Mouse (Mus musculus) hindbrain, embryonic 10.5 days (tissue): ENCODE results near the gene Mogat2. TPM values are rescaled to one million over a fixed set of nuclear protein-coding genes. Genes with fewer than 3 reads are reported as not detected.

ENCODE experiments used
- DNase-seq: peaks from one replicate; pipeline ENCODE4 v3.0.0-alpha.2; 2017; ENCODE audit warnings: low spot score
- H3K27ac ChIP-seq: fragments of 300-500 bp; sonication (generic); 2 replicates; pipeline ENCODE4 v1.5.1; 2016; ENCODE audit warnings: mild to moderate bottlenecking, moderate library complexity
- H3K27me3 ChIP-seq: fragments of 300-500 bp; sonication (generic); 2 replicates; pipeline ENCODE4 v1.6.1; 2016; ENCODE audit warnings: mild to moderate bottlenecking; ENCODE audit not compliant: poor library complexity, insufficient read depth, severe bottlenecking
- H3K36me3 ChIP-seq: fragments of 300-500 bp; sonication (generic); 2 replicates; pipeline ENCODE4 v1.6.1; 2016; ENCODE audit warnings: mild to moderate bottlenecking, moderate library complexity
- H3K4me1 ChIP-seq: fragments of 300-500 bp; sonication (generic); replicated peaks from 2 replicates; pipeline ENCODE4 v1.6.1; 2016; ENCODE audit warnings: mild to moderate bottlenecking
- H3K4me3 ChIP-seq: fragments of 300-500 bp; sonication (generic); 2 replicates; pipeline ENCODE4 v1.5.1; 2016; ENCODE audit warnings: mild to moderate bottlenecking, moderate library complexity
- H3K9me3 ChIP-seq: fragments of 300-500 bp; sonication (generic); 2 replicates; pipeline ENCODE4 v1.6.1; 2016; ENCODE audit warnings: mild to moderate bottlenecking, moderate library complexity
- whole genome bisulfite sequencing: fragments of 180-500 bp; shearing (Covaris S2); methylation state at CpG from one replicate; pipeline ENCODE4 v1.1.7; 2016; 5-methylcytosine and 5-hydroxymethylcytosine counted together
- polyA plus RNA-seq: library from polyadenylated mRNA; unstranded; fragments of >200 nt; fragmentation: Nextera tagmentation; extraction: Ambion mirVana; gene quantifications from 2 replicates; pipeline ENCODE4 v1.2.1, GENCODE M21; 2016

Gene Mogat2
- polyA plus RNA-seq, 1 experiment from 2014 or later = 21.2 TPM

DNA sequence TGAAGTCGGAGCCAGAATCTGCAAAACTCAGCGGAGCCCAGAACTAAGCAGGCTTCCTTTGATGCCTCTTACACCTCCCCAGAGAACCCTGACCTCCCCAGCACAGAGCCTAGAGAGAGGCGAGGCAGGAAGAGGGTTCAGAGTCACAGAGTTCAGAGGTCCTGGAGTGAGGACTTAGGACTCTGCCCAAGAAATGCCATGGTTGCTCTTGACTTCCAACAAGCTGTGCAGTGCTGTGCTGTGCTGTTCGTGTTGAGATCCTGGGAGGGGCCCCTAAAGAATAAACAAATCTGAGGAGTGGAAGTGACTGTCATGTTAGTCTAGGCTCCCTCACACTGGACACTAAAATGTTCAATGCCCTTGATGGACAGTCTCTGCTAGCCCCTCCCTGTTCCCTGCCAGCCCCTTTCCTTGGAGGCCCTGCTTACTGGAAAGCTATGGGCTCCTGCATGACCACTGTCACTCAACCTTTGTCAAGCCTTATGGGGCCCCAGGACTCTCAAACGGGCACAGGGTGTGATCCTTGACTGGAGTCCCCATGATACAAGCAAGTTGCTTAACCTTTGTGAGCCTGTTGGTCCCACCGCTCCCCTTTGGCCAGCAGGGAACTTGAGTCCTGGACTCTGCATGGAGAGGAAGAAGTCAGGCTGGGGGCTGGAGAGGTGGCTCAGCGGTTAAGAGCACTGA is 8.2 kb downstream of the Mogat2 start:
- Histone ChIP-seq H3K27me3 (no peaks in the 10 kb centered on the region), H3K4me1 (peaks cover 35% of the 10 kb centered on the region), H3K4me3 (no peak overlapping the region), H3K27ac (0 out of 2 replicates have a peak overlapping the region, but pooled peaks have one; percentile 17), H3K9me3 (no peaks in the 10 kb centered on the region), H3K36me3 (no peaks in the 10 kb centered on the region; the same call in 1 of the 2 replicates)
- no peak for DNase-seq
- 65% methylated on average over 7 of the region's 7 CpGs for WGBS

DNA sequence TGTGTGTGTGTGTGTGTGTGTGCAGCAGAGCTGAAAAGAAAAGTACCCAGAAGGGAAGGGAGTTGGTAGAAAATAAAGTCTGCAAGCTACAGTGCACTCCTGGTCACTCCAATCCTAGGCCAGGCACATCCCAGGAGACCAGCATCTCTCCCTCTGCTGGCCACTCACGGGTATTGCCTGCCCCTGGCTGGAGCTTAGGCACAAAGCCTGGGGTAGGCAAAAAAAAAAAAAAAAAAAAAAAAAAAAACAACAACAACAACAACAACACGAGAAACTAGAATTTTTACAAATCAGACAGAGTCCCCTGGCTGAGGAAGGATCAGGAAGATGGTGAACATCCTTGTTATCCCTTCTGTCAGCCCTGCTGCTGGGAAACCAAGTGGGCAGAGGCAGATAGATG is 9.0 kb downstream of the Mogat2 start:
- WGBS = 22% methylated on average over 2 of the region's 2 CpGs
- no peak overlapping the region for H3K4me3 ChIP-seq
- no peaks in the 10 kb centered on the region for H3K9me3 ChIP-seq
- H3K36me3 ChIP-seq = no peaks in the 10 kb centered on the region; the same call in 1 of the 2 replicates
- no peaks in the 10 kb centered on the region for H3K27me3 ChIP-seq
- DNase-seq = peak; percentile 70
- 0 out of 2 replicates have a peak overlapping the region, but pooled peaks have one; percentile 17 for H3K27ac ChIP-seq
- peaks cover 37% of the 10 kb centered on the region for H3K4me1 ChIP-seq

DNA sequence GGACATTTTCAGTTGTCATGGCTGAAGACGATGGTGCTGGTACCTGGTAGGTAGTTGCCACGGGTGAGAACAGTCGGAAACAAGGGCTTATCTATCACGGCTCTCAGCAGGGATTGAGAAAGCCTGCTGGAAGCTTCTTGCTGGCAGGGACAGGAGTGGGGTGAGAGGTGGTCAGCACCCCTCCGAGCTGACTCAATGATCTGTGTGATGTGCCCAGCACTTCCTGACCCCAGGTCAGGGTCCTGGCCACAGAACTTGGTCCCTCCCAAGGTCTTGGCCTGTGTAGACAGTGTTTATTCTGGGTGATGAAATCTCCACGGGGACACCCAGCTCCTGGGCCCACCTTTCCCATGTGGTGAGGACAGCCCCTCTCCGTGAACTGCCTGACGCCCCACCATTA is 9.6 kb downstream of the Mogat2 start:
- WGBS = 70% methylated on average over 8 of the region's 8 CpGs
- H3K36me3 ChIP-seq = no peaks in the 10 kb centered on the region; the same call in 1 of the 2 replicates
- H3K9me3 ChIP-seq = no peaks in the 10 kb centered on the region
- H3K27ac ChIP-seq = 0 out of 2 replicates have a peak overlapping the region, but pooled peaks have one; percentile 19
- H3K4me3 ChIP-seq = no peak overlapping the region
- peaks cover 35% of the 10 kb centered on the region for H3K4me1 ChIP-seq
- no peaks in the 10 kb centered on the region for H3K27me3 ChIP-seq
- DNase-seq = no peak

DNA sequence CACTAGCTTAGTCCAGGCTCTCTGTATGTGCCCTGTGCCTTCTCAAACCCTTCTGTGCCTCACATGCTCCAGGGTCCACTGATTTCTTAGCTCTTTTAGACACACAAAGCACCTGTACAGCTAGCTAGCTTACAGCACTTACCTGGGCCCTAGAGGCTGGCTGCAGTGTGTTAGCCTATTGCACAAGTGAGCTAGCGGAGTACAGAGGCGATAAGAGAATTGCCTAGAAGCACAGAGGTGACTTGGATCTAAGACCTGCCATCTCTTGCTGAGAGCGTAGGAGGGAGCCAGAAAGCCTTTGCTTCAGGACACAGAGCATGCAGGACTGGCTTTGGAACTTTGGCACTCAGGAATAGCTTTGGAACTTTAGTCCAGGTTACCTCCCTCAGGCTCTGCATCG is 11.2 kb downstream of the Mogat2 start:
- Histone ChIP-seq H3K4me1 (peaks cover 29% of the 10 kb centered on the region), H3K4me3 (no peak overlapping the region), H3K27ac (no peak overlapping the region), H3K27me3 (no peaks in the 10 kb centered on the region), H3K36me3 (peaks cover 5% of the 10 kb centered on the region; the same call in 1 of the 2 replicates), H3K9me3 (no peaks in the 10 kb centered on the region)
- DNase-seq = no peak
- WGBS = 97% methylated on average over 4 of the region's 4 CpGs

DNA sequence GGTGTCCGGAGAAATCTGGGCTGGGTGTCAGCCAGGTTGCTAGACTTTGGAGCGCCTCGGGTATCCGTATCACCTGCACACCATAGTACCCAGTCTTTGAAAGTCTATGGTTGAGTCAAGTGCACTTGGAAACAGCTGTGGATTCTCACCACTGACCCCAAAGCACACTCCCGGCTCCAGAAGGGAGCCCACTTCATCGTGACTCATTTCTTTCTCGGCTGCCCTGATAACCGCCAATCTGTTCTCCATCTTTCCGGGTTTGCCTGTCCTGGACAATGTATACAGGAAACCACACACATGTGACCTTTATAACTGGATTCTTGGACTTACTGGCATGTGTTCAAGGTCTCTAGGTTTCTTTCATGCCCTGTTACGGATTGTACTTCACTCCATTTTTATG is 11.8 kb downstream of the Mogat2 start:
- H3K4me1 ChIP-seq = peaks cover 28% of the 10 kb centered on the region
- H3K36me3 ChIP-seq = peaks cover 11% of the 10 kb centered on the region; the same call in 1 of the 2 replicates
- H3K4me3 ChIP-seq = no peak overlapping the region
- whole genome bisulfite sequencing = 95% methylated on average over 10 of the region's 10 CpGs
- DNase-seq = no peak
- no peaks in the 10 kb centered on the region for H3K27me3 ChIP-seq
- no peaks in the 10 kb centered on the region for H3K9me3 ChIP-seq
- H3K27ac ChIP-seq = no peak overlapping the region

DNA sequence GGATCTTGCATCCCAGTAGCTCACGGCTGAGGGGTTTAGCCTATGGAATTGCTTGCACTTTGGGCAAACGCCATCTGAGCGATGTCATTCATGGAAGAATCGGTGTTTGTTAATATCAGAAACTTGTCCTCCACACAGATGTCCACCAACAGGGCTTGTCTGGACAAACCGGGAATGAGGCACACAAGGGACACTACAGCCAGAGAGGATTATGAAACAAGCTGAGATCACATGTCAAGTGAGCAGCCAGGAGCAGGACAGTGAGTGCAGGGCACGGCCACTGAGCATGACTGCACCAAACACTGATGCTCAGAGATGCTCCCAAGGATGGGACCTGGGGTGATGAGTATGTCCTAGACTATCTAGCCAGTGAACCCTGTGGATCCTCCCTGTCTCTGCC is 13.0 kb downstream of the Mogat2 start:
- Histone ChIP-seq H3K4me1 (peaks cover 27% of the 10 kb centered on the region), H3K4me3 (no peak overlapping the region), H3K9me3 (no peaks in the 10 kb centered on the region), H3K27me3 (no peaks in the 10 kb centered on the region), H3K36me3 (peaks cover 12% of the 10 kb centered on the region; the same call in 1 of the 2 replicates), H3K27ac (no peak overlapping the region)
- 87% methylated on average over 6 of the region's 6 CpGs for WGBS
- no peak for DNase-seq

DNA sequence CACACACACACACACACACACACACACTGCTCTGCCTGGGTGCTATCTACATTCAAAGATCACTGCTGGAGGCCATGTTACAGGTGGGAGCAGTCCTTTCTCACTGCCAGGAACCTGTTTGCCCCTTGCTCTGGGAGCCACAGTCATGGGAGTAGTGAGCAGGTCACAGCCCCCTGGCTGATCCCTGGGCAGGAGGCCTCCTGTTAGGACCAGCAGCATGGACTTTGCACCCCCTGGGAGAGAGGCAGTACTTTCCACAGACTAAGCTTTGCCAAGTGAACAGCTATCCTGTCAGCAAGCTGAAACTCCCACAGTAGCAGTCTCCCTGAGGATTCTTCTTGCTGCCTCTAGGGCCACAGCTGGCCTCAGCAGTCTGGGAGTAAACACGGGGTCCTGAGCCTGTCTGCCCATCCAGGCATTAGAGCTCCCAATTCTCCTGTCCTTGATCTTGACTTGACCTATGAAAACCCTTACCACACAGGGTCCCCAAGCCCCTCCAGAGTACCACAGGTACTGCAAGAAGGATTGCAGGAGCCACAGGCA is 13.7 kb downstream of the Mogat2 start:
- 52% methylated on average over 1 of the region's 1 CpGs for WGBS
- Histone ChIP-seq H3K4me1 (peaks cover 20% of the 10 kb centered on the region), H3K4me3 (no peak overlapping the region), H3K27me3 (no peaks in the 10 kb centered on the region), H3K9me3 (no peaks in the 10 kb centered on the region), H3K27ac (peak overlapping the region; percentile 47; the same call in 1 of the 2 replicates), H3K36me3 (peaks cover 12% of the 10 kb centered on the region; the same call in 1 of the 2 replicates)
- no peak for DNase-seq

DNA sequence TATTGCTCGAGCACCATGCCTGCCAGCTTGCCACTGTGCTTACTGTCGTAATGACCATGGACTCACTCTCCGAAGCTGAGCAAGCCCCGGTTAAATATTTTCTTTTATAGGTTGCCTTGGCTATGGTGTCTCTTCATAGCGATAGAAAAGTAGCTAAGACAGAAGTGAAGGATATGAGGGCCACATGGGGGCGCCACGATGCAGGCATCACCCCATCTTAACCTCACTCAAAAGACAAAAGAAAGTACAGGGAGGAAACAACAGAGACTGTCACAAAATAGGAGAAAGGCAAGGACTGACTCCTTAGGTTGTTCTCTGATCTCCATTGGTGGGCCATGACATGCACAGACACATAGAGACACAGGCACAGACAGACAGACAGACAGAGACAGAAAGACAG is 14.2 kb downstream of the Mogat2 start:
- H3K27ac ChIP-seq = peak overlapping the region; percentile 47; the same call in 1 of the 2 replicates
- no peak for DNase-seq
- no peaks in the 10 kb centered on the region for H3K27me3 ChIP-seq
- no peaks in the 10 kb centered on the region for H3K9me3 ChIP-seq
- H3K4me1 ChIP-seq = peaks cover 18% of the 10 kb centered on the region
- WGBS = 69% methylated on average over 7 of the region's 7 CpGs
- H3K36me3 ChIP-seq = peaks cover 13% of the 10 kb centered on the region; the same call in 1 of the 2 replicates
- H3K4me3 ChIP-seq = no peak overlapping the region

DNA sequence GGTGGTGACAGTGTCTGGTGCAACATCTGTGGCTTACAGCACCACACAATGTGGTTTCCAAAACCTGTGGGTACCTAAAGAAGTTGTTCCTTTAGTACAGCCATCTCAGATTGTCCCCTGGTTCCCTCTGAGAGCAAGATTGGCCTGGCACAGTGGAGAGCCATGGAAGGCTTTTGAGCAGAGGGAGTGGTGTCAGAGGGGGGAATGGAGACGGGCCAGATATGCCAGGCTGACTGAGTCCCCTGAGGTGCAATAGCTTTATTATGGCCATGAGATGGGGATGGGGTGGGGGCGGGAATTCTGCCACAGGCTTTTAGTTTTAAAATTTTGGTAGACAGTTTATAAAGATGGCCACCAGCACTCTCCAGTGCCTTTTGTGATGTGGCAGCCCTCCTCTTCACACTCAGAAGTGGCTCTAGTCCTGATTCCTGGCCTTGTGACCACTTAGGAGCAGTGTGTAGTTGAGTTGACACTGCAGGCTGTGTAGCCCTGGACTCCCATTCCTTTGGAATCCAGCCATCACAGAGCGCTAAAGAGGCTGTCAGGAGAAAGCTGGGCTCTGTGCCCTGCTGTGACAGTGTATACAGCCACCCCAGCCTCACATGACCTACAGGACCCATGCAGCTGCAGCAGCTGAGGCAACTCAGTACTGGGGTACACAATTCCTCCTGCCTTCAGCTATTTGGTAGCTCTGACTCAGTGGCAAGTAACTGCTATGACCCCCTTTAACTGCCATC is 20.9 kb downstream of the Mogat2 start:
- no peak overlapping the region for H3K27ac ChIP-seq
- H3K36me3 ChIP-seq = peaks cover 14% of the 10 kb centered on the region; the same call in 1 of the 2 replicates
- H3K4me3 ChIP-seq = no peak overlapping the region
- H3K27me3 ChIP-seq = no peaks in the 10 kb centered on the region
- no peak for DNase-seq
- H3K4me1 ChIP-seq = peaks cover 19% of the 10 kb centered on the region
- no peaks in the 10 kb centered on the region for H3K9me3 ChIP-seq
- WGBS = 68% methylated on average over 3 of the region's 3 CpGs

DNA sequence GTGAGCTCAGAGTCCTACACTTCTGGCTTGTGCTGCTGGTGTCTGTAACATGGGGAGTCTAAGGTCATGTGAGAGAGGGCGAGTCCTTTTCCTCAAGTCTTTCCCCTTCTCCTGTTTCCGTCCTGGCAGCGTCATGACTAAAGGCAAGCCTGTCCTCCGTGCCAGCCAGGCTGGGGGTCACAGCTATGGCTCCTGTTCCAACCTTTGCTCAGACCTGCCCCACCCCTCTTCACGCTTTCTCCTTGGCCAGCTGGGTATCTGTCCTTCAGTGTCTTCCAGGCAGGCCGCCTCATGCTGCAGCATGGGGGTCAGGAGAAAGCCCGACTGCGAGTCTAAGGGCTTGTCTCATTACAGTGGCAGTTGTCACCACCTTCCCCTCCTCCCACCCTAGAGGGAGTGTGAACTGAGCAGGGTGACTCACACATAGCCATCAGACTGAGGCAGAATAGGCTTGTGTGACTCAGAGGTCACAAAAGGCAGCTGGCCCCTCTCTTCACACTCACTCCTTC is 23.0 kb downstream of the Mogat2 start:
- no peak overlapping the region for H3K4me3 ChIP-seq
- no peaks in the 10 kb centered on the region for H3K9me3 ChIP-seq
- WGBS = 69% methylated on average over 8 of the region's 8 CpGs
- H3K4me1 ChIP-seq = peaks cover 19% of the 10 kb centered on the region
- DNase-seq = no peak
- H3K36me3 ChIP-seq = peaks cover 7% of the 10 kb centered on the region; the same call in 1 of the 2 replicates
- 0 out of 2 replicates have a peak overlapping the region, but pooled peaks have one; percentile 10 for H3K27ac ChIP-seq
- no peaks in the 10 kb centered on the region for H3K27me3 ChIP-seq

DNA sequence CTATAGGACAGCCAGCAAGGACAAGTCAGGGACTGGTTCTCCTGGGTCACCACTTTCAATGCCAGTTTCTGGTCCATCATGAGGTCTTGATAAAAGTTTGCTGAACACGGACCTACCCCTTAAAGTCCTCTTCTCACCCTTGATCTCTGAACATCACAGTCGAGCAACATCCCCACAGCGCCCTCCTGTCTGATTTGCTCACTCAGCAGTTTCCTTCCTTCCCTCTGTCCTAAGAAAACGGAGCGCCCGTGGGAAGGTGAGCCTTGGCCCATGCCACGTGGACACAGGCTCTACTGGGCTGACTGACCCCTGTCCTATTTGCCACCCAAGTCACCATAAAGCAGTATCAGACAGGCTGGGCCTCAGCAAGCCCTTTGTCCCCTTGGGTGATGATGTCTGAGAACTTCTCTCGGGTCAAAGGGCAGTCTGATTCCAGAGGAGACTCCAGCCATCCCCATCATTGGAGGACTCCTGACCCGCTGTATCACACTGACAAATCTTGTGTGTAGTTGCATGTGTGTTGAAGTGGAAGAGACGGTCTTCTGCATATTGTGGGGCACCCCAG is 23.7 kb downstream of the Mogat2 start:
- Histone ChIP-seq H3K27me3 (no peaks in the 10 kb centered on the region), H3K4me3 (no peak overlapping the region), H3K9me3 (no peaks in the 10 kb centered on the region), H3K36me3 (peaks cover 7% of the 10 kb centered on the region; the same call in 1 of the 2 replicates), H3K27ac (no peak overlapping the region), H3K4me1 (peaks cover 19% of the 10 kb centered on the region)
- 80% methylated on average over 10 of the region's 10 CpGs for WGBS
- no peak for DNase-seq

DNA sequence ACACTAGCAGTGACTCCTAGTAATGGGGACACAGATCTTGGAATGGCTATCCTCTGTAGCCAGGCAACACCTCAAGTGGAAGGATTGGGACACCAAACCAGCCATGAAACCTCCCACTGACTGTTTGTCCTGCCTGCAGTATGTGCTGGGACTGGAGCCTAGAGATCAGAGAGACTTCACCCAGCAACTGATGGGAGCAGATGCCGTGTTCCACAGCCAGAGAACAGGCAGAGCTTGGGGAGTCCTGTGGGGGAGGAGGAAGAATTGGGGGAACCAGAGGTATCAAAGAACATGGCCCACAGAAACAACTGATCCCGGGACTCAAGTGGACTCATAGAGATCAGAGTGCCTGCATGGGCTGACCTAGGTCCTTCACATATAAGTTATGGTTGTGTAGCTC is 24.7 kb downstream of the Mogat2 start:
- H3K27me3 ChIP-seq = no peaks in the 10 kb centered on the region
- 77% methylated on average over 2 of the region's 2 CpGs for WGBS
- H3K36me3 ChIP-seq = no peaks in the 10 kb centered on the region
- H3K4me3 ChIP-seq = no peak overlapping the region
- H3K27ac ChIP-seq = no peak overlapping the region
- H3K4me1 ChIP-seq = peaks cover 19% of the 10 kb centered on the region
- H3K9me3 ChIP-seq = no peaks in the 10 kb centered on the region
- DNase-seq = no peak
